Mouse (Mus musculus): Measurements from ENCODE around the gene Gcsh.

DNA sequence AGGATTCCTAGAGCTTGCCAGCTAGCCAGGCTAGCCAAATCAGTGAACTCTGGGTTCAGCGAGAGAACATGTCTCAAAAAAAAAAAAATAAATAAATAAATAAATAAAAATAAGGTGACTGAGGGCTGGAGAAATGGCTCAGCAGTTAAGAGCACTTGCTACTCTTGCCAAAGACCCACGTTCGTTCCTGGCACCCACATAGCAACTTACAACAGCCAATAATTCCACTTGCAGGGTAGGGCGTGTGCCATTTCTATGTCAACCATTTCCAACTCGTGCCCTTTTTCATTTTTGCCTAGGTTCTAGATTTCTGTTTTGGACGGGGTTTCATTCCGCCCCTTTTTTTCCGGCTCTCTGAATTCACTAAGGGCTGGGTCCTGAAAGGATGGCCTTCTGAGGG, 15.3 kb downstream of the Gcsh start:
- TF ChIP-seq CTCF (IDR thresholded peaks at IDR 0.05; ENCODE audit: borderline replicate concordance, extremely low read depth, insufficient read depth, insufficient read length) (no peak), POLR2A (IDR thresholded peaks at IDR 0.05; ENCODE audit: borderline replicate concordance, extremely low read depth, insufficient read depth, insufficient read length, poor library complexity, severe bottlenecking) (no peak)
